Mouse (Mus musculus) CH12.LX (cell line): ENCODE results near the gene Glyctk. TPM values are rescaled to one million over a fixed set of nuclear protein-coding genes. Genes with fewer than 3 reads are reported as not detected.

ENCODE experiments used
- DNase-seq: peaks from one replicate; pipeline ENCODE4 v3.0.0-alpha.2; 2013; ENCODE audit errors: extremely low read depth
- H3K27ac ChIP-seq: 2 replicates; pipeline ENCODE4 v1.5.1; 2012; ENCODE audit warnings: low read depth, mild to moderate bottlenecking, control low read depth, moderate library complexity; ENCODE audit not compliant: insufficient read depth
- H3K27me3 ChIP-seq: replicated peaks from 2 replicates; pipeline ENCODE3; 2012; ENCODE audit warnings: inconsistent platforms
- H3K36me3 ChIP-seq, 2 experiments: replicated peaks in 1 of 2; 2 replicates each; pipeline versions ENCODE3 to v1.6.1; 2012; ENCODE audit warnings: inconsistent platforms in 1 of 2, low read length in 1 of 2, mild to moderate bottlenecking in 1 of 2, mixed read lengths in 1 of 2, moderate library complexity in 1 of 2; ENCODE audit not compliant: control insufficient read depth in 1 of 2, insufficient read depth in 1 of 2
- H3K4me1 ChIP-seq, 2 experiments: 2 replicates each; pipeline ENCODE4 v1.6.1; 2012; ENCODE audit warnings: inconsistent platforms in 1 of 2, moderate library complexity in 1 of 2; ENCODE audit not compliant: insufficient read depth in 2 of 2, control insufficient read depth in 1 of 2
- H3K4me2 ChIP-seq: 2 replicates; pipeline ENCODE4 v1.6.1; 2012; ENCODE audit warnings: low read depth, mild to moderate bottlenecking, control low read depth; ENCODE audit not compliant: poor library complexity, insufficient read depth, severe bottlenecking
- H3K4me3 ChIP-seq, 3 experiments: fragments of 150-350 bp in 1 of 3; sonication (generic) in 1 of 3; replicated peaks in 1 of 3; 2 replicates each; pipeline versions ENCODE3 to v1.5.1; 2011 to 2012; ENCODE audit warnings: low read depth in 2 of 3, low read length in 2 of 3, mild to moderate bottlenecking in 2 of 3, moderate library complexity in 2 of 3, control low read depth in 1 of 3, improper control_type of control experiment in 1 of 3, inconsistent platforms in 1 of 3, mixed read lengths in 1 of 3; ENCODE audit not compliant: poor library complexity in 1 of 3
- H3K79me2 ChIP-seq: replicated peaks from 2 replicates; pipeline ENCODE4 v1.6.1; 2012; ENCODE audit warnings: mild to moderate bottlenecking, moderate library complexity; ENCODE audit not compliant: control insufficient read depth, poor library complexity, insufficient read depth, severe bottlenecking; ENCODE audit errors: extremely low read depth
- H3K9ac ChIP-seq: 2 replicates; pipeline ENCODE4 v1.6.1; 2012; ENCODE audit warnings: low read depth, mild to moderate bottlenecking, control low read depth, moderate library complexity; ENCODE audit not compliant: insufficient read depth
- H3K9me3 ChIP-seq: replicated peaks from 2 replicates; pipeline ENCODE3; 2012; ENCODE audit warnings: low read length, inconsistent platforms, mixed read lengths
- CHD2 ChIP-seq: IDR thresholded peaks from 2 replicates; pipeline ENCODE4 v1.6.1; 2011; ENCODE audit warnings: low read length, improper control_type of control experiment
- CTCF ChIP-seq, 2 experiments: IDR thresholded peaks in 1 of 2; conservative IDR thresholded peaks in 1 of 2; 2 replicates each; pipeline ENCODE4 v1.5.1; 2011 to 2012; ENCODE audit warnings: low read depth in 2 of 2, low read length in 2 of 2, improper control_type of control experiment in 1 of 2, inconsistent platforms in 1 of 2, mild to moderate bottlenecking in 1 of 2, moderate library complexity in 1 of 2
- ETS1 ChIP-seq: conservative IDR thresholded peaks from 2 replicates; pipeline ENCODE4 v1.6.1; 2012; ENCODE audit warnings: low read depth, mild to moderate bottlenecking, inconsistent platforms, low read length, improper control_type of control experiment, moderate library complexity
- GABPA ChIP-seq: IDR thresholded peaks from 2 replicates; pipeline ENCODE4 v1.6.1; 2012; ENCODE audit warnings: low read depth, low read length, improper control_type of control experiment, inconsistent platforms; ENCODE audit not compliant: insufficient replicate concordance
- HCFC1 ChIP-seq: IDR thresholded peaks from 2 replicates; pipeline ENCODE4 v1.6.1; 2012; ENCODE audit warnings: low read depth, mild to moderate bottlenecking, inconsistent platforms, low read length, improper control_type of control experiment
- IRF4 ChIP-seq: IDR thresholded peaks from 2 replicates; pipeline ENCODE4 v1.6.1; 2014; ENCODE audit warnings: low read depth, mild to moderate bottlenecking, inconsistent platforms, low read length, improper control_type of control experiment
- JUN ChIP-seq: IDR thresholded peaks from 2 replicates; pipeline ENCODE4 v1.6.1; 2011; ENCODE audit warnings: low read depth, mild to moderate bottlenecking, low read length, improper control_type of control experiment, moderate library complexity; ENCODE audit not compliant: insufficient read depth
- JUND ChIP-seq: conservative IDR thresholded peaks from 2 replicates; pipeline ENCODE4 v1.6.1; 2011; ENCODE audit warnings: low read depth, low read length, improper control_type of control experiment
- KAT2A ChIP-seq: IDR thresholded peaks from 2 replicates; pipeline ENCODE4 v1.6.1; 2012; ENCODE audit warnings: low read length, improper control_type of control experiment, inconsistent platforms; ENCODE audit not compliant: insufficient replicate concordance
- MAZ ChIP-seq: IDR thresholded peaks from 2 replicates; pipeline ENCODE4 v1.6.1; 2012; ENCODE audit warnings: low read depth, mild to moderate bottlenecking, inconsistent platforms, low read length, improper control_type of control experiment, moderate library complexity
- NELFE ChIP-seq: IDR thresholded peaks from 2 replicates; pipeline ENCODE4 v1.6.1; 2011; ENCODE audit warnings: low read depth, low read length, improper control_type of control experiment
- NRF1 ChIP-seq: IDR thresholded peaks from 2 replicates; pipeline ENCODE4 v1.6.1; 2014; ENCODE audit warnings: low read depth, mild to moderate bottlenecking, inconsistent platforms, low read length, improper control_type of control experiment, moderate library complexity
- POLR2A ChIP-seq: IDR thresholded peaks from 2 replicates; pipeline ENCODE4 v1.6.1; 2011; ENCODE audit warnings: low read depth, mild to moderate bottlenecking, improper control_type of control experiment, low read length
- POLR2AphosphoS2 ChIP-seq: IDR thresholded peaks from 2 replicates; pipeline ENCODE4 v1.6.1; 2011; ENCODE audit warnings: low read depth, low read length, improper control_type of control experiment
- RAD21 ChIP-seq: IDR thresholded peaks from 2 replicates; pipeline ENCODE4 v1.6.1; 2011; ENCODE audit warnings: low read depth, mild to moderate bottlenecking, low read length, improper control_type of control experiment, moderate library complexity
- RCOR1 ChIP-seq: conservative IDR thresholded peaks from 2 replicates; pipeline ENCODE4 v1.6.1; 2012; ENCODE audit warnings: low read depth, mild to moderate bottlenecking, inconsistent platforms, low read length, improper control_type of control experiment
- SMC3 ChIP-seq: IDR thresholded peaks from 2 replicates; pipeline ENCODE4 v1.6.1; 2011; ENCODE audit warnings: low read depth, low read length, improper control_type of control experiment
- TBP ChIP-seq: conservative IDR thresholded peaks from 2 replicates; pipeline ENCODE4 v1.6.1; 2011; ENCODE audit warnings: low read depth, low read length, improper control_type of control experiment
- UBTF ChIP-seq: IDR thresholded peaks from 2 replicates; pipeline ENCODE4 v1.6.1; 2012; ENCODE audit warnings: low read depth, mild to moderate bottlenecking, inconsistent platforms, low read length, improper control_type of control experiment, moderate library complexity
- ZMIZ1 ChIP-seq: IDR thresholded peaks from 2 replicates; pipeline ENCODE4 v1.6.1; 2012; ENCODE audit warnings: low read depth, mild to moderate bottlenecking, inconsistent platforms, low read length, improper control_type of control experiment
- ZNF384 ChIP-seq: IDR thresholded peaks from 2 replicates; pipeline ENCODE4 v1.6.1; 2012; ENCODE audit warnings: low read depth, low read length, improper control_type of control experiment, inconsistent platforms
- dilution Hi-C: fragments of 300-500 bp; cut with MboI; formaldehyde crosslinking; loops from 2 replicates; pipeline ENCODE4 v1.14.3; 2020; ENCODE audit warnings: low sequenced_read_pairs; ENCODE audit not compliant: extremely low pct_unique_long_range_greater_than_20kb, extremely low pct_ligation_motif_present
- in situ Hi-C: fragments of 300-500 bp; cut with MboI; formaldehyde crosslinking; loops from 3 replicates; pipeline ENCODE4 v1.14.3; 2019; ENCODE audit warnings: low sequenced_read_pairs, low pct_ligation_motif_present, low pct_unique_long_range_greater_than_20kb, mixed read lengths
- polyA plus RNA-seq: library from polyadenylated mRNA; unstranded; fragments of >175 nt; gene quantifications from 2 replicates; pipeline ENCODE4 v1.2.1, GENCODE M21; 2012; ENCODE audit warnings: low read depth; ENCODE audit not compliant: insufficient read length
- total RNA-seq, 2 experiments: library from RNA; depleted of rRNA; stranded (reverse); fragments of 300-350 nt in 1 of 2; fragments of >200 nt in 1 of 2; gene quantifications; 2 replicates each; pipeline ENCODE4 v1.2.3; 2012 to 2014

Glyctk gene
- total RNA-seq (2012; rRNA removed) (3.0 and 3.4 TPM in 2 replicates), total RNA-seq (2014; rRNA removed) (2.1 and 3.0 TPM in 2 replicates), polyA plus RNA-seq (2.8 and 3.1 TPM in 2 replicates)

- TF ChIP-seq POLR2AphosphoS2: no peak
- TF ChIP-seq ZNF384: no peak
- TF ChIP-seq KAT2A: no peak
- no peak for TF ChIP-seq JUN
- TF ChIP-seq HCFC1: no peak
- no peak for TF ChIP-seq POLR2A
- no peak for TF ChIP-seq IRF4
- TF ChIP-seq CTCF (conservative IDR thresholded peaks at IDR 0.05 in 1 of 2, IDR thresholded peaks at IDR 0.05 in 1 of 2; ENCODE audit: low read depth in 2 of 2, low read length in 2 of 2): no peak
- no peak for TF ChIP-seq UBTF
- TF ChIP-seq RCOR1: no peak
- no peak for TF ChIP-seq CHD2
- TF ChIP-seq GABPA: no peak
- no peak for TF ChIP-seq NELFE
- TF ChIP-seq TBP: no peak
- TF ChIP-seq ZMIZ1: no peak
- no peak for TF ChIP-seq MAZ
- TF ChIP-seq SMC3: no peak
- Histone ChIP-seq H3K27me3 (no peaks in the 10 kb centered on the region), H3K9ac (no peak within 1 kb of the TSS), H3K4me1 (peaks cover 0 to 8% of the 10 kb centered on the region in 2 experiments; a peak in 3 of 4 replicates), H3K4me2 (no peak within 1 kb of the TSS), H3K79me2 (no peaks in the 10 kb centered on the region), H3K27ac (no peak within 1 kb of the TSS), H3K36me3 (peaks cover 0 to 22% of the 10 kb centered on the region in 2 experiments), H3K9me3 (no peaks in the 10 kb centered on the region), H3K4me3 (no peak within 1 kb of the TSS)
- DNase-seq: no peak
- in situ Hi-C loops: loop anchor here (5.0 kb wide), 1 partner anchor 54 kb away; no protein-coding TSS in a partner anchor
- dilution Hi-C loops: no loop called here
Measured at GRCm38 (mm10) chr9:106158037-106158491, at the start of gene Glyctk. Glyctk (minus strand) TSS chr9:106158138.

DNA sequence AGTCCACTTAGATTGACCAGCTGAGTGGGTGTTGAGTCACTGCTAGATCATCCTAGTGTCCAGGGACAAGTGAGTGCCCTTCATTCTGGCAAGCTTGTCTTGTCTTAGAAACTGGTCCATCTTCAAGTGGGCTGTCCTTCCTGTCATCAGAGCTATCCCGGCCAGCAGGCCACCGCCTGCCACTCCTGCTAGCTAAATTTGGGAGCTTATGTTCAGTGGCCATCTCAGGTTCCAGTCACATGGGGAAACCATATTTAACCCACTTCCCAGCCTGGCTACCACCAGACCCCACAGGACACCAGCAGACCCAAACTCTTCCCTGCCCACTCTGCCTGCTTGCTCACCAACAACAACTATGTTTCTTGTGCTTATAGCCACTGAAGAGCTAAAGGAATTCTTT, 48.6 kb upstream of the Glyctk start:
- in situ Hi-C loops (no loop called here), dilution Hi-C loops (no loop called here)
- peaks cover 7% of the 10 kb centered on the region for H3K79me2 ChIP-seq
- no peak overlapping the region for H3K4me3 ChIP-seq
- TF ChIP-seq JUND (no peak), RAD21 (no peak), ETS1 (no peak), NRF1 (no peak)
- no peaks in the 10 kb centered on the region for H3K9me3 ChIP-seq
- peaks cover 21 to 55% of the 10 kb centered on the region in 2 experiments for H3K4me1 ChIP-seq
- no peak overlapping the region for H3K4me2 ChIP-seq
- DNase-seq: no peak
- peaks cover 14 to 55% of the 10 kb centered on the region in 2 experiments for H3K36me3 ChIP-seq
- H3K9ac ChIP-seq: no peak overlapping the region
- H3K27me3 ChIP-seq: no peaks in the 10 kb centered on the region
- no peak overlapping the region for H3K27ac ChIP-seq
